Mouse (Mus musculus): ENCODE results near the gene Kctd2. TPM values are rescaled to one million over a fixed set of nuclear protein-coding genes. Genes with fewer than 3 reads are reported as not detected.

The Kctd2 gene
- 19.7 and 25.1 TPM in 2 replicates for polyA plus RNA-seq (2012)

GRCm38 (mm10) chr11:115419531-115420237 lies at the start of gene Kctd2, which contains the start of gene Atp5h:
Kctd2 (plus strand) TSS chr11:115420128.
Atp5h (minus strand) TSS chr11:115419962.

GRCm38 (mm10) chr11:115381743-115382539 lies 38.0 kb upstream of the Kctd2 start, which contains the start of gene Cdr2l:
Cdr2l (plus strand) TSS chr11:115381916.

GRCm38 (mm10) chr11:115403338-115404124 lies 16.4 kb upstream of the Kctd2 start, which contains the start of gene Mrpl58:
Mrpl58 (plus strand) TSS chr11:115403752.

GRCm38 (mm10) chr11:115439906-115440595 lies 20.1 kb downstream of the Kctd2 start, which contains the start of gene Trim80:
Trim80 (plus strand) TSS chr11:115440545.

GRCm38 (mm10) chr11:115462243-115462891 lies 42.4 kb downstream of the Kctd2 start, which contains the start of gene Slc16a5:
Slc16a5 (plus strand) TSS chr11:115462474.

GRCm38 (mm10) chr11:115475025-115475757 lies 55.3 kb downstream of the Kctd2 start, which contains the start of gene Armc7:
Armc7 (plus strand) TSS chr11:115475667.

Other genes with a start within 250 kb of the Kctd2 start
- 22.5 and 25.3 TPM in 2 replicates for gene Tmem104, start 232.6 kb upstream of the Kctd2 start, polyA plus RNA-seq (2012)
- gene Nat9, start 232.3 kb upstream of the Kctd2 start, polyA plus RNA-seq (2012), result 11.7 and 12.6 TPM in 2 replicates
- gene Grin2c, start 152.9 kb upstream of the Kctd2 start, polyA plus RNA-seq (2012), result 0.05 TPM in 2 replicates
- gene Fdxr, start 143.1 kb upstream of the Kctd2 start, polyA plus RNA-seq (2012), result 47.2 and 51.6 TPM in 2 replicates
- 1.3 and 1.5 TPM in 2 replicates for gene Fads6, start 122.5 kb upstream of the Kctd2 start, polyA plus RNA-seq (2012)
- gene Otop2, start 113.0 kb upstream of the Kctd2 start, polyA plus RNA-seq (2012), result not detected in 2 replicates
- gene Ush1g, start 98.1 kb upstream of the Kctd2 start, polyA plus RNA-seq (2012), result not detected in 2 replicates
- gene Otop3, start 85.4 kb upstream of the Kctd2 start, polyA plus RNA-seq (2012), result 0.07 TPM in 1 of 2 replicates, not detected in the other
- 0.90 and 0.91 TPM in 2 replicates for gene Hid1, start 52.4 kb upstream of the Kctd2 start, polyA plus RNA-seq (2012)
- gene Cdr2l, start 38.2 kb upstream of the Kctd2 start, polyA plus RNA-seq (2012), result 0.11 and 0.26 TPM in 2 replicates
- 50.0 and 65.5 TPM in 2 replicates for gene Mrpl58, start 16.4 kb upstream of the Kctd2 start, polyA plus RNA-seq (2012)
- gene Atp5h, start 166 bp upstream of the Kctd2 start, polyA plus RNA-seq (2012), result 101 and 128 TPM in 2 replicates
- not detected in 2 replicates for gene Trim80, start 20.4 kb downstream of the Kctd2 start, polyA plus RNA-seq (2012)
- not detected in 2 replicates for gene Slc16a5, start 42.3 kb downstream of the Kctd2 start, polyA plus RNA-seq (2012)
- gene Armc7, start 55.5 kb downstream of the Kctd2 start, polyA plus RNA-seq (2012), result 54.4 and 66.0 TPM in 2 replicates
- gene Nt5c, start 71.7 kb downstream of the Kctd2 start, polyA plus RNA-seq (2012), result 94.7 and 110 TPM in 2 replicates
- 199 and 212 TPM in 2 replicates for gene Jpt1, start 94.3 kb downstream of the Kctd2 start, polyA plus RNA-seq (2012)
- gene Sumo2, start 116.1 kb downstream of the Kctd2 start, polyA plus RNA-seq (2012), result 320 and 361 TPM in 2 replicates
- gene Nup85, start 144.3 kb downstream of the Kctd2 start, polyA plus RNA-seq (2012), result 41.2 and 45.2 TPM in 2 replicates
- gene Mrps7, start 183.8 kb downstream of the Kctd2 start, polyA plus RNA-seq (2012), result 59.0 and 61.7 TPM in 2 replicates
- 109 and 133 TPM in 2 replicates for gene Gga3, start 183.9 kb downstream of the Kctd2 start, polyA plus RNA-seq (2012)
- 22.9 and 27.4 TPM in 2 replicates for gene Mif4gd, start 192.8 kb downstream of the Kctd2 start, polyA plus RNA-seq (2012)
- gene Slc25a19, start 208.2 kb downstream of the Kctd2 start, polyA plus RNA-seq (2012), result 28.6 and 28.8 TPM in 2 replicates

Measured in megakaryocyte-erythroid progenitor cell, adult 5 weeks (primary cell).